Mouse (Mus musculus) layer of hippocampus, adult 8-10 months (tissue): Measurements from ENCODE around the gene Chrm4. TPM values are rescaled to one million over a fixed set of nuclear protein-coding genes. Genes with fewer than 3 reads are reported as not detected.

Source experiments
- DNase-seq, 2 experiments: peaks; one replicate each; pipeline ENCODE4 v3.0.0; 2022; ENCODE audit warnings: low spot score in 2 of 2
- total RNA-seq, 4 experiments: library from RNA; stranded (reverse); gene quantifications; 2 replicates each; pipeline ENCODE4 v1.2.4; 2022

Gene Chrm4
- total RNA-seq, 4 experiments from 2014 or later = 27.0 to 29.9 (median 29.1) TPM

DNA sequence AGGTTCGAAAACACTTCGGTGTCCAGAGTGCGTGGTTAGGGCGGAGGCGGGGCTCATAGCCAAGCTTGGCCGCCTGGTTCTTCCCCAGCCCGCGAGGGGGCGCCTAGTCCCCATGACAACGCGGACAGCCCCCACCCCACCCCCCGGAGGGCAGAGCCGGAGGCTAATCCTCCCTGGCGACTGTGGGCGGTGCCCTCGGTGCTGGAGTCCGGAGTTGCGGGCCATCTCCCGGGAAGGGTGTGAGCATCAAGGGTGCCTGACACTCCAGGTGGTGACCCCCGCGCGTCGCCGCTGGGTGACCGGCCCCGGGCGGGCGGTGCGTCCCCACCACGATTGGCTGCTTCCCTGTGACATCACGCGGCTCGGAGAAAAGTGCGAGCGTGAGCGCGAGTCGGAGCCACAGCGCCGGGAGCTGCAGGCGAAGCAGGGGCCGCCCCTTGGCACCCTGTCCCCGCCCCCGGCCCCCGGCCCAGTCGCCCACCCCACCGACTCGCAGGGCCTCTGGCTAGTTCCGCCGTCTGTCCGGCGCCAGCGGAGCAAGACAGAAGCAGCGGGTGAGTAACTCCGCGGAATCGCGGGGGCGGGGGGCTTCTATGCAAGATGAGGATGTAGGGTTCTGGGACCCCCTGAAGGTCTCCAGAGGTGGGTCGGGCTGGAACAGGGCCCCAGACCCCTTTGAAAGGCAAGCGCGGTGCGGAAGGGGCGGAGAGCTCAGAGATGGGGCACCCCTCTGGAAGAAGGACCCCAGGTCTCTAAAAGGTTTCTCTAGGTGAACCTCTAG is 5.1 kb upstream of the Chrm4 start:
- peak in 1 of 2 experiments; percentile 77 for DNase-seq

DNA sequence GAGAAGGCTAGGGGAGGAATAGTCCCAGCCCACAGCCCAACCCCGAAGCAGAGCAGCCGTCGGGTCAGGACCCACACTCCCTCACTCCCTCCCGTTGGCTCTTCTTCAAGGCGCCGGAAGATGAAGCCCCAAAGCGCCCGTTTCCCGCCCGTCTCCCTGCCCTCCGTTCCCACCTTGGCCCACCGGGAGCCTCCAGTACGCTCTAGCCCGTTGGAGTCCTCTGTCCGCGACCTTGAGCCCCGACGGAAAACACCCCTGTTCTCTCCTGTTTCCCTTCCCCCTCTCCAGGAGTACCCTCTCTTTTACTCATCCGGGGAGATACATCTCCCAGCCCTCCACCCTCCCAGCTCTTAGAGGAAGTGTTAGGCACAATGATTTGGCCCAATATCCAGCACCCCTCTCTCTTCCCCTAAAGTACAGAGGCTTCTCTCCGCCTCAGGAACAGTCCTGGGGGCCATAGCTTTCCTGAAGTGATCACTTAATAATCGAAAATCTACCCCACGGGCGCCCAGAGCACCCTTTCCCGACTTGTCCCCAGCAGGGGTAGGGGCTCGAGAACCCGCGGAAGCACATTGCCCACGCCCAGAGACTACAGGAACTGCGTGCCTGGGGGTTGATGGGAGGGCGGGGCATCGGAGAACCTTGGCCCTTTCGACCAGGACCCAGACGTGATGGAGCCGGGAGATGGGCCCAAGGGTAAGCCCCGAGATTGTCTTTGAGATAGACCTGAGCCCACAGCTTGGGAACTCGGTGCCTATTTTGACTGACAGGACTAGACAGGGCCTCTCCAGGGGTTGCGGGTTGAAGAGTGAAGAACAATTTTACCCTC is 4.2 kb upstream of the Chrm4 start:
- no peak for DNase-seq

- no peak for DNase-seq
Observed at GRCm38 (mm10) chr2:91923415-91924337, 3.4 kb upstream of the Chrm4 start.

GRCm38 (mm10) chr2:91924726-91925125 is 2.3 kb upstream of the Chrm4 start:
- DNase-seq = no peak

GRCm38 (mm10) chr2:91925442-91925841 is 1.6 kb upstream of the Chrm4 start:
- no peak for DNase-seq

DNA sequence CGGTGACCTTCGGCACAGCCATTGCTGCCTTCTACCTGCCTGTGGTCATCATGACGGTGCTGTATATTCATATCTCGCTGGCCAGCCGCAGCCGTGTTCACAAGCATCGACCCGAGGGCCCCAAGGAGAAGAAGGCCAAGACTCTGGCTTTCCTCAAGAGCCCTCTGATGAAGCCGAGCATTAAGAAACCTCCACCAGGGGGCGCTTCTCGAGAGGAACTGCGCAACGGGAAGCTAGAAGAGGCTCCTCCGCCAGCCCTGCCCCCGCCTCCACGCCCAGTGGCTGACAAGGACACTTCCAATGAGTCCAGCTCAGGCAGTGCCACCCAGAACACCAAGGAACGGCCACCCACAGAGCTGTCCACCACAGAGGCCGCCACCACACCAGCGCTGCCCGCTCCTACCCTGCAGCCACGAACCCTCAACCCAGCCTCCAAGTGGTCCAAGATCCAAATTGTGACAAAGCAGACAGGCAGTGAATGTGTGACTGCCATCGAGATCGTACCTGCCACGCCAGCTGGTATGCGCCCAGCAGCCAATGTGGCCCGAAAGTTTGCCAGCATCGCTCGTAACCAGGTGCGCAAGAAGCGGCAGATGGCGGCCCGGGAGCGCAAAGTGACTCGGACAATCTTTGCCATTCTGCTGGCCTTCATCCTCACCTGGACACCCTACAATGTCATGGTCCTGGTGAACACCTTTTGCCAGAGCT is 931 bp downstream of the Chrm4 start:
- peak in 1 of 2 experiments; percentile 85 for DNase-seq

GRCm38 (mm10) chr2:91928534-91929350 is 1.7 kb downstream of the Chrm4 start:
- no peak for DNase-seq

- no peak for DNase-seq
Observed at GRCm38 (mm10) chr2:91929455-91929854, 2.4 kb downstream of the Chrm4 start.

GRCm38 (mm10) chr2:91929936-91930335 is 2.9 kb downstream of the Chrm4 start:
- no peak for DNase-seq

- DNase-seq = no peak
Observed at GRCm38 (mm10) chr2:91930761-91931291, 3.8 kb downstream of the Chrm4 start.

- DNase-seq = no peak
Observed at GRCm38 (mm10) chr2:91931328-91932159, 4.5 kb downstream of the Chrm4 start.

DNA sequence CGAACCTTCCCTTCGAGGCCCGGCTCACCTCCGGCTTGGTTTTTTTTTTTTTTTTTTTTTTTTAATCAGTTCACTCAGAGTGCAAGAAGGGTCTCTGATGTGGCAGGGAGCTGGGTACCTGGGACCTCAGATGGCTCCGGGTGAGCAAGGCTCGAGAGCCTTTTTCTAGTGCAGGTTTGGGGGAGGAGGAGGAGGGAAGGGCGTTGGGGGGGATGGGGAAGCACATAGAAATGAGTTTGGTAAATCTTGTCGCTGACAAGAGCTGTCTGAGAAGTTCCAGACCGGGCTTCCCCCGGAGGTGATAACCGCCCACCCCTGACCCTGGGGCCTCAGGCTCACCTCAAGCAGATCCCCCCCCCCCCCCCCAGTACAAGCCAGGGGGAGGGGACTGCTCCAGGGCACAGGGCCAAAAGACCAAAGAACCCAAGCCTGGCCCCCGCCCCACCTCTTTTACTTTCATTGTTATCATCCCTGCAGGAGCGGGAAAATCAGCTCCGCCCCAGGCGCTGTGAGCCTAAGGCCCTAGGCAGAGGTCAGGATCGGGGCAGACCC is 5.2 kb downstream of the Chrm4 start, which contains the start of gene Mdk:
Mdk (minus strand) TSS at position 138 of the 552 bp plus-strand sequence.
- no peak for DNase-seq

- DNase-seq = no peak
Observed at GRCm38 (mm10) chr2:91932737-91933350, 5.8 kb downstream of the Chrm4 start.

DNA sequence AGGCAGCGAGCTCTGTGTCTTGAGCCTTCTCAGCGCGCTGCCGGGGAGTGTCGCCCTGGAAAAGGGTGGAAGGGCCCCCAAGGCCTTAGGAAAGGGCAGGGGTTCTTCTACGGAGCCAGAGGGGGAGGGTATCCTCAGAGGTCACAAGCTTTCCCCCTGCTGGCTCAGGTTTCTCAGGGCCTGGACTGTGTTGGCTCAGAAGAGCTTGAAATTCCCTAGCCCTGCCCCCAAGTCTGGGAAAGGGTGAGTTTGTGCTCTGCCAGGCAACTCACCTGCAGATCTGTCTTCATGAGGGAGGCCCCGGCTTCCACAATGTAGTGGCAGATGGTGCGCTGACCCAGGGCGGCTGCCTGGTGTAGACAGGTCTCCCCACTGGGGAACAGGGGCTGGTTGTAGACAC is 6.4 kb downstream of the Chrm4 start:
- no peak for DNase-seq

- no peak for DNase-seq
Observed at GRCm38 (mm10) chr2:91934016-91934415, 7.0 kb downstream of the Chrm4 start.

DNA sequence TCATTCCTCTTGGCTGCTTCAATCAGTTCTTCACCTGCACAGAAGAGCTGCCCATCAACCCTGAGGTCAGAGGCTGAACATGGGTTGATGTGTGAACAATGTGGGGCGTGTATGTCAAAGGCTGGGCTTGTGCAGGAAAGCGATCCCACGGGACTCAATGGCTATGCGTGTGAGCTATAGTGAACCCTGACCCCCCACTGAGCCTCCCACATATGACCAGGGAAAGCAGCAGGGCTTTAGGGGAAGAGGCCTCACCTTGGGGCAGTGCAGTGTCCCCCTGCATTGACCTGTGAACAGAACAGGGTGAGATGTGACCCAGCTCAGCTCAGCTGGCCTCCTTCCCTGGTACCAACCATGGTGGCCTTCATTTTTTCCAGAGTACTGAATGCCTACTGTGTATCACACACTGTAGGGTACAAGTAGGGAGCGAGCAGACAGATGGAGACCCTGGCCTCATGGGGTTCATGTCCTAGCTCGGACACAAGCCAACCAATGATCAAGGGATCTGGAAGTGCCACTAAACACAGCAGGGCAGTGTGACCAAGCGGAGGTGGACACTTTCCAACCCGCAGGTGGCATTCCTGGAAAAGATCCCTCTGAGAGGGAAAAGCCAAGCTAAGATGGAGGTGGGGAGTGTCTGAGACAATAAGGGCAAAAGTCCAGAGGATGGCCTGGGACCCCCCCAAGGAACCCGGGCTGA is 7.9 kb downstream of the Chrm4 start:
- DNase-seq = no peak

DNA sequence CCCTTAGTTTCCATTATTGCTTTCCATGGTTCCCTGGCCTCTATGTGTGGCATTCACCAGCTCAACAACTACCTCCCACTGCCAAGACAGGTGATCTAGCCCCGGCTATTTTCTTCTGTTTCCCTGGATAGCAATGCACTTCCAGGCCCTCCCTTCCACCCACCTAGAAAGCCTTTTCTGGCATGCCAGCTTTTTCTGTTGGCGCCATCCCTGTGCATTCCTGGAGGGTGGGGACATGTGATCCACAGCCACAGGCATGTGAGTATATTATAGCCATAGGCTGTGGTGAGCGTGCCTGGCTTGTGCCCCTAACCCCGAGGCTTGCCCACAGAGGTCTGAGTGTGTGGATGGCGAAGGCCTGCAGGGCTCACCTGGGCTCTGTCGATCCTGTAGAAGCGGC is 9.1 kb downstream of the Chrm4 start:
- no peak for DNase-seq
